Mouse (Mus musculus): ENCODE data around the gene Srp9. TPM values are rescaled to one million over a fixed set of nuclear protein-coding genes. Genes with fewer than 3 reads are reported as not detected.
A peak's percentile ranks its signal among the peaks of the same experiment; 100 is the strongest.

The Srp9 gene
- total RNA-seq, 2 experiments from 2014 or later = 104 to 143 TPM

GRCm38 (mm10) chr1:182103436-182103835 lies 21.1 kb upstream of the Srp9 start:
- no peak for ATAC-seq (ENCODE audit: poor library complexity, severe bottlenecking)

GRCm38 (mm10) chr1:182105023-182105422 lies 19.5 kb upstream of the Srp9 start:
- ATAC-seq (ENCODE audit: poor library complexity, severe bottlenecking) = no peak

DNA sequence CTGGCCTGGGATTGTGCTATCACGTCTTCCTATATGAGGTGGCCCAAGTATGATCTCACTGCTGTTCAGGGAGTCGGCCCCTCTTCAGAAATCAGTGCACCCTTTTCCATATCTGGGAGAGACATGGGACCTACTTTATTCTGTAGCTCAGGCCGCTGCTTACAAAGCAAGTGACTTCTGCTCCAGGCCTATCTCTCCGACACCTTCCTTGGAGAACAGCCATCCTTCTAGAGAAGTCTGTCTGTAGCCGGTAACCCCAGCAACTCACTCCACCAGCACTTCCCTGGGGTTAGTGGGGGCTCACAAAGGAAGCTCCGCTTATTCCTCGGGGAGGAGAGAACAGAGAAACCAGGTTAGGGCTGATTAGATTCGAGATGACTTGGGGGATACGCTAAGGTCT lies 17.3 kb upstream of the Srp9 start:
- ATAC-seq (ENCODE audit: poor library complexity, severe bottlenecking) = no peak

DNA sequence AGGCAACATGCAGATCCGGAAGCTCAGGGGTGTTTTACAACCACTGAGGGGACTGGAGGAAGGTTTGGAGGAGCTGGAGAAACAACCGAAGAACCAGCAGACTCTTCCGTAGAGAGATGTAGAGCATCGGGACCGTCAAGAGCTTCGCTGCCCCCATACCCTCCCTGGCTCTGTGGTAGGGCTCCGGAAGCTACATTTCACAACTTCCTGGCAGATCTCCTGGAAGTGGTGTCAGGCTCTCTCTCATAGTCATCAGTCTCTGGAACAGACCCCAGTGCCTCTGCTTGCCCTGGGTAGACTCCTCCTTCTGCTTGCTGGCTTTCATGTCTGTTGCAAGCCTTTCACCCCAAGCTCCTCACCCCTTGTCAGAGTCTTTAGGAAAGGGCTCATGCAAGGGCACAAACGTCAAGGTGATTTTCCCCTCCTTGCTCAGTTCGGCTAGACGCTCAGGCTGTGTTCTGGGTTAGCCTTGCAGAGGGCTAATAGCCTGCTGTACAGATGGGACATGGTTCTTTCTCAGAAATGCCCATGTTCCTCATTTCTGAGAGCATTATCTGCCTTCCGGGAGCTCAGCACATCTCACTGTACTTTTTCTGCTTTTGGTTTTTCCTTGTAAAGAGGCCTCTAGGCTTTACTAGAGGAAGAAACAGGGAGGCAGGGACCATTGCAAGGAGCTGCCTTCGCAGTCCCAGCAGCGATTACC lies 16.0 kb upstream of the Srp9 start:
- ATAC-seq (ENCODE audit: poor library complexity, severe bottlenecking) = peak; percentile 79

DNA sequence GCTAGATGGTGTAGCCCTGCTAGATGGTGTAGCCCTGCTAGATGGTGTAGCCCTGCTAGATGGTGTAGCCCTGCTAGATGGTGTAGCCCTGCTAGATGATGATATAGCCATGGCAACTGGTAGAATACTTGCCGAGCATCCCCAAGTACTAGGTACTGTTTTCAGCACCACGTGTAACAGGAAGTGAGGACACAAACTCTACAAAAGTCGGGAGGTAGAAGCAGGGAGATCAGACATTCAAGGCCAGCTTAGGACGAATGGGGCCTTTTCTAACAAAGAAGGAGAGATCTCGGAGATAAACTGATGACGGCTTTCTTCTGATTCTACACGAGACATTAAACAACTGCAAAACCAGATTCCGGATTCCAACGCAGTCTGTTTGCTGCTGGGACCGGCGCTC lies 14.4 kb upstream of the Srp9 start:
- ATAC-seq (ENCODE audit: poor library complexity, severe bottlenecking) = no peak

GRCm38 (mm10) chr1:182110708-182111385 lies 13.7 kb upstream of the Srp9 start:
- ATAC-seq (ENCODE audit: poor library complexity, severe bottlenecking) = no peak

DNA sequence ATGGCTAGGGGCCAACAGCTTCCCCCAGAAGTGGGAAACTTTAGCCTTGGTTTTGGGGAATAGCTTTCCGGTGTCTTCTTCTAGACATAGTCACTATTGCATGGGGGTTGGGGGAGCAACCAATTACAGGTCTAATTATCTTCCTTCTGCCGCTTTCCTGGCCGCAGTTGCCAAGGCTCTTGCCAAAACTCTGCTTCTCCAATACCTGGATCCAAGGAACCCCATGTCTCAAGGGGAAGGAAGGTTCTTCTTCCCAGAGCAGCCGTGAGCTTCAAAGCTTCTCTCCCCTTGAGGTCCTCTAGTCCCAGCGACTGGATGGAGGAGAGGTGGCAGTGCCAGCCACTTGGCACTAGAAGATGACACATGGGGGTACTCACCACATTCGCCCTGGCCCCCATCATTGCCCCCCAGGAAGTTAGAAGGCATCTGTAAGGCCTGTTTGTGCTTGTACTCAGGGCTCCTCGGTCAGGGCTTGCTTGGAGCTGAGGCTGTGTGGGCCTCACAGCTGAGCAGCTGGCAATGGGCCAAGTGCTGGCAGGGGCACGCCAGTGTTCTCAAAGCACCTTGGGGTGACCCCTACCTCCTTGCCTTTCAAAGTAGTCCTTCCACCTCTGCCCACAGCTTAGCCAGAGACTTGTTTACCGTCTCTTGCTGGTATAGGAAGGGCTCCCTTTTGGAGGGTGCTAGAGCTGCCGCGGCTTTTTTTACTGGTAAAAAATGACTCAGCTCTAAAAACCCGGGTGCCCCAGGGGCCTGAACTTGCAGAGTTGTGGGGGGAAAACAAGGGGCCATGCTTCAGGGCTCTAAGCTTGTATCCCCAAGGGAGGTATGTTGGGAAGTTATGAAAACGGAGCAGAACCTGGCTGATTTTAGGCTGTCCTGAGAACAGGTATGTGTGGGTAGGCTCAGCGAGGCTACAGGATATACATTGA lies 12.9 kb upstream of the Srp9 start:
- ATAC-seq (ENCODE audit: poor library complexity, severe bottlenecking) = no peak

DNA sequence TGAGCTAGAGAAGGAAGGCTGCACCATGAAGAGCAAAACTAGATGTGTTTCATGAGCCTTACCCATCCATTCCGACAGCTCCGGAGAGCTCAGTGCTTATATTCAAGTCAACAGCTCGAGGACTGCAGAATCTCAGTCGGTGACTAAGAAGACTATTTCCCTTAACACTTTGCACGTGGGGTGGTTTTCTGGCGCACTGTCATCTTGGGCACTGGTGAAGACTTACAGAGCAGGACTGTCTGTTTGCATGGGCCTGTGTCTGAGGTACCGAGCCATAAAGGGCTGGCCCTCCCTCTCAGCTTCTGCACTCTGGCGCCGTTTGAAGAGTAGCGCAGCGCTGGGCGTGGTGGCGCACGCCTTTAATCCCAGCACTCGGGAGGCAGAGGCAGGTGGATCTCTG lies 12.2 kb upstream of the Srp9 start:
- no peak for ATAC-seq (ENCODE audit: poor library complexity, severe bottlenecking)

DNA sequence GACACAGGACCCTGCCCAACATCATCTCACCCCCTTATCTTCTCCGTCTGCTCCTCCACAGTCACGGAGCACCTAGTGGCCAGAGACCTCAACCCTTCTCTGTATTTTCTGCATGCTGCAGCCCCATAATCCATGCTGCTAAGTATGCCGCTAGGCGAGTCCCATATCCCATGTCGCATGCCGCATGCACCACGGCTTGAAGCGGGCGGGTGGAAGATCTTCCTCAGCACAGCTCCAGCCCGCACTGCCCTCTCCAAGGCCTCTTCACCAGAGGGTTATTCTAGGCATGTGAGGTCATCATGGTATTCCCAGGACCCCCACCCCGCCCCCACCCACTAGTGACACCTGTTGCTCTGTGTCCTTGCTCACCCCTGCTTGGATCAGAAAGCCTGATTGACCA lies 11.4 kb upstream of the Srp9 start:
- ATAC-seq (ENCODE audit: poor library complexity, severe bottlenecking) = no peak

- ATAC-seq (ENCODE audit: poor library complexity, severe bottlenecking) = no peak
These were observed 10.7 kb upstream of the Srp9 start for GRCm38 (mm10) chr1:182113587-182114500.

- ATAC-seq (ENCODE audit: poor library complexity, severe bottlenecking) = peak; percentile 92
These were observed 9.3 kb upstream of the Srp9 start for GRCm38 (mm10) chr1:182115197-182115596.

DNA sequence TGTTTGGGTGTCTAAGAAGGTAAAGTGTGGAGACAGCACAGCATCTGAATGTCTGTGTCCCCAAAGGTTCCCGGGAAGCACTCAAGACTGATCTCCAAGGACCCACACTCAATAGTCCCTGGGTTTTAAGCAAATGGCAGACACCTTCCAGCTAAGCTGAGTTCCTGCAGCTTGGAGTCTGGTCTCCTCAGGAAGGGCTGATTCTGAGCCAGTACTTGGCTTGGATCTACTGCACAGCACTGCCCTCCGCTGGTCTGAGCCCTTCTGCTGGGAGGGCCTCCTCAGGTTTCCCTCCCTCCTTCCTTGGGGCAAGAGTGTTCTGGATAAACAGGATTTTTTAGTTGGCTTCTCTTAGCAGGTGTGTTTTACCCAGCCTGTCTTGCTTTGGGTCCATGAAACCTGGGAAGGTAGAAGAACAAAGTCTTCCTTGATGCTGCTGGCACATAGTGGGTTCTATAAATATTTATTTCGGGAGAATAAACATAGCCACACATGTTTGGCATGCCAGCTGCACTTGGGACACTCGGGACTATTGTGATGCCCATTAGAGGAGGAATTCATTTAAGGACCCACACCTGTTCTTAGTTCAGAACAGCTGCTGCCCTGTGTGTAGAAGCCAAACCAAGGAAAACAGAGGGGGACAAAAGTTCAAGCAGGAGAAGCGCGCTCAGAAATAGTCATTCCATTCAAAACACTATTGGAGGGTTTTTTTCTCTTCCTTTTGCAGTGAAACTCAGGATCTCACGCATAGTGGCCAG lies 8.7 kb upstream of the Srp9 start:
- ATAC-seq (ENCODE audit: poor library complexity, severe bottlenecking) = 0 out of 2 replicates have a peak, but pooled peaks have one; percentile 23

GRCm38 (mm10) chr1:182122413-182122812 lies 2.1 kb upstream of the Srp9 start:
- ATAC-seq (ENCODE audit: poor library complexity, severe bottlenecking) = no peak

GRCm38 (mm10) chr1:182124924-182125368 lies 409 bp downstream of the Srp9 start:
- peak; percentile 85 for ATAC-seq (ENCODE audit: poor library complexity, severe bottlenecking)

DNA sequence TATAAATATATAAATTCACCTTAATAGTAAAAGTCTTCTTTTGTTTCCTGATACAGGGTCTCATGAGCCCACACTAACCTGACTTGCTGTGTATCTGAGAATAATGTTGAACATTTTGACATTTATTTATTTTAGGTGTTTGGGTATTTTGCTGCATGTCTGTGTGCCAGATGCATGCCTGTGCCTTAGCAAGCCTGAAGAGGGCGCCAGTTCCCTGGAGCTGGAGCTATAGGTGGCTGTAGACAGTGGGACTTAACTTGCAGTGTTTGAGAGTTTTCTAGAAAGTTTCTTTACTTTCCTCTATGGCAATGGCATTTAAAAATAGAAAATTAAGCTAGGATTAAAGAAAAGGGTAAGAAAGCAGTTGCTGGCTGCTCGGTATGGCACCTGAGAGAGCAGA lies 6.3 kb downstream of the Srp9 start:
- peak; percentile 90 for ATAC-seq (ENCODE audit: poor library complexity, severe bottlenecking)

DNA sequence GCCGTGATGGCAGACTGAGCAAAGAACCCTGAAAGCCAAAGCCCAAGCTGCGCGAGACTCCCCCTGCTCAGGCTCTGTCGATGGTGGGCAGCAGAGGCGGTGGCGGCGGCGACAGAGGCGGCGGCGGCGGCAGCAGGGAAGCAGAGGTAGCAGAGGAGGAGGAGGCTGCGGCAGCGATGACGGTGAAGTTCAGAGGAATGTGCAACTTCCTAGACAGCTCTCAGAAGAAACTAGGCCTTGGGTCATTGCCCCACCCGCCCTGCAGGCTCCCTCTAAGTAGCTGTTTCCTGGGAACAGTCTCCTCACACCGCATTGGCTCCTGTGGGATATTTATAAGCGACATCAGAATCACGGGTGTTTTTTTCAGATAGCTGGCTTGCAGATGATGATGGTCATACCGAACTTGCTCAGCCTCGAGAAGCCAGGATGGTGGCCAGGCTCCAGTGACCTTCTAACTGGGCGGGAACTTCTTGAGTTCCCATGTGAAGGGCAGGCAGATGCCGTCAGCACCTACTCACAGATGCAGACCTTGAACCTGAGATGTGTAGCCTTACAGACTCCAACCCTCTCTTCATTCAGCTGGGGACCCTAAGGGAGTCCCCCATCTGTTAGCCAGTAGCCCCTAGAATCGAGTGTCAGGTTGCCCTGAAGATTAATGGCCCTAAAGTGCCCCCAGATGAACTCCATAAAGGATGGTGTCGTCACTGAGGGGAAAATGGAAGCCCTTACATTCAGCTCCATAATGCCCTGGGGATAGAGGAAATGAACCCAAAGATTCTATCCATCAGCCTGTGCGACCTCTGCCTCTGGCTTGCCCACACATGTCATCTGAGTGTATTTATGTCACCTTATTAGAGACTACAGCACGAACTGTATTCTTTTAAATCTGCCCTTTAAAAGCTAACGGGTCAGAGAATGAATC lies 12.9 kb downstream of the Srp9 start:
- peak; percentile 55 for ATAC-seq (ENCODE audit: poor library complexity, severe bottlenecking)

- ATAC-seq (ENCODE audit: poor library complexity, severe bottlenecking) = no peak
These were observed 13.6 kb downstream of the Srp9 start for GRCm38 (mm10) chr1:182138172-182138571.

DNA sequence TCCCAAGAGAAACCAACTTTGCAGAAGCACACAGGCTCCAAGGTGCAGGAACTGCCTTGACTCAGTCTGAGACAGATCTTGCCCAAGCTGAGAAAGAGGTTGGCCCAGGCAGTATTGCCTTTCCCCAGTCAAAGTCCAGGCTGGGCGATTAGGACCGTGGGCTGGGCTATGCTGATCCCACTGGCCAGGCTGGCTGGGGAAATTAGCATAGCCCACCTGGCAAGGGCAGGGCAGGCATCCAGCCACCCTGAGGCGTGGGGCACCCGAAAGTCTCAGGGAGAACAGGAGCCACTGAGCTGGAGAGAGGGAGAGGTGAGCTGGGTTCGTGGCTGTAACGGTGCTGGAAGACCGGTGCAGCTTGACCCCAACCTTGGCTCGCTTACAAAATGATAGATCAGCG lies 15.4 kb downstream of the Srp9 start:
- no peak for ATAC-seq (ENCODE audit: poor library complexity, severe bottlenecking)

DNA sequence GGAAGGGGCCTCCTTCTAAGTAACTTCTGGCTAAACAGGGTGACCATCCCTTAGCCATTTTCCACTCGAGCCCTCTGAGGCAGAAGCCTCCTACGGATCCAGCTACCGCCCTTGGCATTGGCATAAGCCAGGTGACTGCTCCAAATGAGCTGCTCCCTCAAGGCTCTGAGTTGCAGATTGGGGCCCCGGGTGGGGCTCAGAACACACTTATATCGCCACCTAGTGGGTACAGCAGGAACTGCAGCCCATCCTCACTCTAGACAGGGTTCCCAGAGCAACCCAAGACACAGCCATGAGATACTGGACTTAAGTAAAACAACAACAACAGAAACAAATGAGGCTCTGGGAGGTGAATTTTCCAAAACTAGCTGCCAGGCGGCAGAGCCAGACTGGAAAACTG lies 15.8 kb downstream of the Srp9 start:
- ATAC-seq (ENCODE audit: poor library complexity, severe bottlenecking) = peak; percentile 84
